Mouse (Mus musculus): ENCODE results near the gene Htr2a. TPM values are rescaled to one million over a fixed set of nuclear protein-coding genes. Genes with fewer than 3 reads are reported as not detected.

Htr2a gene
- polyA plus RNA-seq, 1 experiment from 2014 or later, result 0.32 TPM

DNA sequence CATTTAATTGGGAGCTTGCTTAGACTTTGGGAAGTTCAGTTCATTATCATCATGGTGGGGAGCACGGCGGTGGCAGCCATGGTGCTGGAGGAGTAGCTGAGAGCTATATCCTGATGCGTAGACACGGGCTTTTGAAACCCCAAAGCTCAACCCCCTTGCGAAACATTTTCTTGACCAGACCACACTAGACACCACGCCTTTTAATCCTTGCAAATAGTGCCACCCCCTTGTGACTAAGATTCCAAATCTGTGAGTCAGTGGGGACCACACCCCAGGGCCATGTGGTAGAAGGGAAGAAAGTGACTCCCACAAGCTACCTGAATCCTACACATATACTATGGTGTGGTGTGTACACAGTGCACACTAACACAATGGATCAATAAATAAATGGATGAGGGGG is 96.2 kb downstream of the Htr2a start:
- 97% methylated on average over 6 of the region's 6 CpGs for WGBS
- no peaks in the 10 kb centered on the region for H3K4me1 ChIP-seq (ENCODE audit: control insufficient read depth, insufficient read depth, low read length)
- H3K27ac ChIP-seq (replicated peaks; ENCODE audit: low read depth, low read length), result no peak overlapping the region

More for the DNA sequence above, 96.2 kb downstream of the Htr2a start:
- no peak for ATAC-seq (replicated peaks; ENCODE audit: insufficient number of reproducible peaks, low FRiP score, low TSS enrichment, low read depth)
- no peak overlapping the region for H3K4me3 ChIP-seq (ENCODE audit: low read depth, low read length)
- H3K4me2 ChIP-seq (ENCODE audit: low read depth, low read length), result no peak overlapping the region
- no peaks in the 10 kb centered on the region for H3K9me3 ChIP-seq (replicated peaks; ENCODE audit: control insufficient read depth, low read length)
- no peak for DNase-seq (ENCODE audit: low spot score)
- no peaks in the 10 kb centered on the region for H3K27me3 ChIP-seq (ENCODE audit: control insufficient read depth, insufficient read depth, low read length)
- peaks cover 4% of the 10 kb centered on the region for H3K36me3 ChIP-seq (replicated peaks; ENCODE audit: control insufficient read depth, insufficient read depth, low read depth, low read length)
- H3K9ac ChIP-seq (replicated peaks; ENCODE audit: low read length), result no peak overlapping the region

Other genes with a start within 250 kb of the Htr2a start
- 392 and 412 TPM in 2 replicates for gene Esd, start 91.5 kb downstream of the Htr2a start, polyA plus RNA-seq (2014; fragmentation: Nextera tagmentation; extraction: Ambion mirVana)